Mouse (Mus musculus) neural tube, postnatal 0 days (tissue): ENCODE data around the gene Prl7b1. TPM values are rescaled to one million over a fixed set of nuclear protein-coding genes. Genes with fewer than 3 reads are reported as not detected.

Experiments
- polyA plus RNA-seq: library from polyadenylated mRNA; unstranded; fragments of >200 nt; fragmentation: Nextera tagmentation; extraction: Ambion mirVana; gene quantifications from 2 replicates; pipeline ENCODE4 v1.2.1, GENCODE M21; 2015

The Prl7b1 gene
- polyA plus RNA-seq, result not detected in 2 replicates

DNA sequence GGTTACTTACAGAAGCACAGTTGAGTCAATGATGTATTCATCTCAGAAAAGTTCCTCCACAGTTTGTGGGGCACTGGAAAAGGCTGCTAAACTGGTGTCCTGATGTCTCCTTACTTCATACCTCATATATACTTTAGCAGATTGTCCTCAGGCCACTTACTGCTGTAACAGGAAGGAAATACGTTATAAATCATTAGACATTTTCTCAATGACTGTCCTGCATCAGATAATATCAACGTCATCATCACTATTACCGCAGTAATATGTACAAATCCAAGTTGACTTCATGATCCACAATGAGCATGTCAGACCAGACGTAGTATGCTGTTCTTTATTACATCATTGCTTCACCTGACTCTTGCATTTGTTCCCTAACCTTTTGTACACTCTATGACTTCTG is at the start of gene Prl7b1:
Prl7b1 (minus strand) TSS at position 101 of the 400 bp plus-strand sequence.

DNA sequence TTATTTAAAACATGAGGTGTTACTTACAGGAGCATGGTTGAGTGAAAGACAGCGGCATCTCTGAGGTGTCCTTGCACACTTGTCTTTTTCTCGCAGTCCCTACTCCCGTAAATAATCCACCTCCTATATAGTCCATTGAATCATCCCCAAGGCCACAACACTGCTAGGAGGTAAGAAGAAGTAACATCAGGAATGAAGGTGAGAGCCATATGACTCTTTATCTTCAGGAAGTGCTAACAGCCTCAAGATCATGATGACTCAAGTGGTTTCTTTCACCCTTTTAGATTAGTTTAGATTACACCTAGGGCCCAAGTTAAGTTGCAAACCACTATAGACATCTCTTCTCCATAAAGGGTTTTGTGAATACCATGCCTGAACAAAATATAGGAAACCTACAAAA is 32.0 kb upstream of the Prl7b1 start, which contains the start of gene Prl7a1:
Prl7a1 (minus strand) TSS at position 101 of the 400 bp plus-strand sequence.

DNA sequence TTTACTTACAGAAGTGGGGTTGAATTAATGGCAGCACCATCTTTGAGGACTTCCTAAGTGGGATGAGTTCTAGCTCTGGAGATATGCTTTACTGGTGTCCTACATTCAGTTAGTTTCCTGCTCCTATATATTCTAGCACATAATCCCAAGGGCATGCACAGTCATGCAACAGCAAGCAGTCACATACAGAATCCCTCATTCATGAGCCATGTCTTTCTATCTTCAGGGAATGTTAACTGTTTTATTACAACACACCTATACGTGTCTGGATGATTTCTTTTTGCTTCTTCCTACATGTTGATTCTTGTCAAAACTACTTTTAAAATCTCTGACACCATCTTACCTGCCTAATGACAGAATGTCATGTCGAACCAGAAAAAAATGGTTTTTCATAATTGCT is 28.3 kb downstream of the Prl7b1 start, which contains the start of gene Prl8a1:
Prl8a1 (minus strand) TSS at position 101 of the 400 bp plus-strand sequence.

DNA sequence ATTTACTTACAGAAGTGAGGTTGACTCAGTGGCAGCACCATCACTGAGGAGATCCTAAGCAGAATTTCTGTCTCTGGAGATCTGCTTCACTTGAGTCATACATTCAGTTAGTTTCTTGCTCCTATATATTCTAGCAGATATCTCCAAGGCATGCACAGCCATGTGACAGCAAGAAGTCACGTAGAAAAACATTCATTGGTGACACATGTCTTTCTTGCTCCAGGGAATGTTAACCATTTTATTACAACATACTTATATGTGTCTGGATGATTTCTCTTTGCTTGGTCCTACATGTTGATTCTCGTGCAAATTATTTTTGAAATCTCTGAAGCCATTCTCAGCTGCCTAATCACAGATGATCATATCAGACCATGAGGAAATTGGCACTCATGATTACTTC is 45.9 kb downstream of the Prl7b1 start, which contains the start of gene Prl8a9:
Prl8a9 (minus strand) TSS at position 101 of the 400 bp plus-strand sequence.

Other genes starting within 250 kb of the Prl7b1 start
- gene Prl2b1, start 219.7 kb downstream of the Prl7b1 start, polyA plus RNA-seq, result not detected in 2 replicates
- not detected in 2 replicates for gene Prl8a6, start 171.9 kb downstream of the Prl7b1 start, polyA plus RNA-seq
- gene Prl8a8, start 97.4 kb downstream of the Prl7b1 start, polyA plus RNA-seq, result not detected in 2 replicates
- gene Prl8a9, start 46.0 kb downstream of the Prl7b1 start, polyA plus RNA-seq, result not detected in 2 replicates
- gene Prl8a1, start 28.4 kb downstream of the Prl7b1 start, polyA plus RNA-seq, result not detected in 2 replicates
- gene Prl7a1, start 31.9 kb upstream of the Prl7b1 start, polyA plus RNA-seq, result not detected in 2 replicates
- gene Prl7a2, start 57.5 kb upstream of the Prl7b1 start, polyA plus RNA-seq, result not detected in 2 replicates
- not detected in 2 replicates for gene Prl7d1, start 106.2 kb upstream of the Prl7b1 start, polyA plus RNA-seq
- gene Prl7c1, start 170.2 kb upstream of the Prl7b1 start, polyA plus RNA-seq, result not detected in 2 replicates
- gene Prl2a1, start 191.1 kb upstream of the Prl7b1 start, polyA plus RNA-seq, result not detected in 2 replicates
- gene Prl2c1, start 238.8 kb upstream of the Prl7b1 start, polyA plus RNA-seq, result not detected in 2 replicates